Mouse (Mus musculus) kidney, postnatal 0 days (tissue): ENCODE results near the gene Sde2. TPM values are rescaled to one million over a fixed set of nuclear protein-coding genes. Genes with fewer than 3 reads are reported as not detected.

Source experiments
- ATAC-seq: fragments of 200-750 bp; cut with Nextera tagmentation; replicated peaks from 2 replicates; pipeline ENCODE4 v1.8.0; 2017; ENCODE audit warnings: low read depth, moderate number of reproducible peaks, moderate TSS enrichment, moderate library complexity; ENCODE audit not compliant: low FRiP score
- DNase-seq: peaks from one replicate; pipeline ENCODE4 v3.0.0-alpha.2; 2016; ENCODE audit warnings: low spot score
- H3K27ac ChIP-seq: fragments of 300-500 bp; sonication (generic); 2 replicates; pipeline ENCODE4 v1.5.1; 2014; ENCODE audit warnings: mild to moderate bottlenecking
- H3K27me3 ChIP-seq: fragments of 300-500 bp; sonication (generic); 2 replicates; pipeline ENCODE4 v1.6.1; 2014; ENCODE audit warnings: low read length, mixed read lengths; ENCODE audit not compliant: insufficient read depth
- H3K36me3 ChIP-seq: fragments of 300-500 bp; sonication (generic); 2 replicates; pipeline ENCODE4 v1.6.1; 2014; ENCODE audit warnings: low read length, mixed read lengths; ENCODE audit not compliant: insufficient read depth
- H3K4me1 ChIP-seq: fragments of 300-500 bp; sonication (generic); replicated peaks from 2 replicates; pipeline ENCODE4 v1.6.1; 2014; ENCODE audit warnings: antibody characterized with exemption, low read length, mixed read lengths; ENCODE audit not compliant: insufficient read depth
- H3K4me2 ChIP-seq: fragments of 300-500 bp; sonication (generic); 2 replicates; pipeline ENCODE4 v1.6.1; 2014; ENCODE audit warnings: mild to moderate bottlenecking, low read length, moderate library complexity, mixed read lengths
- H3K4me3 ChIP-seq: fragments of 300-500 bp; sonication (generic); replicated peaks from 2 replicates; pipeline ENCODE4 v1.5.1; 2014; ENCODE audit warnings: low read depth, low read length
- H3K9ac ChIP-seq: fragments of 300-500 bp; sonication (generic); 2 replicates; pipeline ENCODE4 v1.6.1; 2014; ENCODE audit warnings: low read depth, low read length
- H3K9me3 ChIP-seq: fragments of 300-500 bp; sonication (generic); replicated peaks from 2 replicates; pipeline ENCODE4 v1.6.1; 2016; ENCODE audit warnings: low read length, inconsistent platforms, mixed read lengths
- CTCF ChIP-seq: IDR thresholded peaks from 2 replicates; pipeline ENCODE4 v1.5.1; 2016; ENCODE audit warnings: antibody characterized with exemption, low read depth, mild to moderate bottlenecking, moderate library complexity
- WGBS: fragments of 180-500 bp; shearing (Covaris S2); extraction: QIAGEN DNeasy Blood & Tissue Kit; methylation state at CpG from one replicate; pipeline ENCODE4 v1.1.7; 2014; 5-methylcytosine and 5-hydroxymethylcytosine counted together
- polyA plus RNA-seq: library from polyadenylated mRNA; unstranded; fragments of >200 nt; fragmentation: Nextera tagmentation; extraction: Ambion mirVana; gene quantifications from 2 replicates; pipeline ENCODE4 v1.2.1, GENCODE M21; 2015

Gene Sde2
- polyA plus RNA-seq: 25.6 and 29.6 TPM in 2 replicates

DNA sequence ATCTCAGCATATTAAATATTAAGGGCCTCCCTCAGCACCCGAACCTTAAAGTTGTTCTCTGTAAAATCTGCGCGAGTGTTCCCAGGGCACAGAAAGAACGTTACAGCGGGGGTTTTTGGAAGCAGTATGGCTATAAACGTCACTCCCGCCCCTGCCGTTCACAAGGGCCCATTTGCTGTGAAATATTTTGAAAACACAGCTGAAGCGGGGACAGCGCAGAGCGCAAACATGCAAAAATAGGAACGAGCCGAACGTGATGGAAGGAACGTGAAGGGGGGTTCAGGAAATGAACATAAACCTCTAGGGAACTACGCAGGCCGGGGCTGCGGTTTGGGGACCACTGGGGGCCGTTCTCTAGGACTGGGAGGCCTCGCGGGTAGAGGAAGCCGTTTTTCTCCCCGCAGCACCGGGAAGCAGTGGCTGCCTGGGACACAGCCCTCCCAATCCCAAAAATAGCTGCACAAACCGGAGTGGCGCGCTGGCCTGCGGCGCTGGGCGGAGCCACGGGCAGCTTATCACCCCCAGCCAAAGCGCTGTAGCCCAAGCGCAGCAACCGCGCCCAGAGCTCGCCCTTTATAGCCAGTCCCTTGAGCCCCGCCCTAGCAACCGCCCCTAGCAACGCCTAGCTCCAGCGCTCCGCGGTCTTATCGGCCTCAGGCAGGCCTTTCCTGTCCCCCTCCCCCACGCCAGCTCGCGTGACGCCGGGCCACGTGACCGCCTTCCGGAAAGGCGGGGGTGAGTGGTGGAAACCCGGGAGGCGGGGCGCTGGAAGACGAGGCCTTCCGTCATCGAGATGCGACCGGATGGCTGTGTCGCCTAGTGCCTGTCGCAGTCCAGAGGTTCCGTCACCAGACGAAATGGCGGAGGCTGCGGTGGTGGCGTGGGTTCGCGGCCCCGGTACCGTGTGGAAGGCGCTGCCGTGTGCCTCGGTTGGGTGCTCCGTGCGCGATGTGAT lies at the start of gene Sde2:
Gene Sde2, plus strand, starts transcription at position 812 of the 955 bp plus-strand sequence.
- H3K27me3 ChIP-seq: no peaks in the 10 kb centered on the region
- H3K9ac ChIP-seq: peak within 1 kb of the TSS; percentile 80
- DNase-seq (peak; percentile 100), ATAC-seq (peak; percentile 99)
- H3K9me3 ChIP-seq: no peaks in the 10 kb centered on the region
- peak within 1 kb of the TSS; percentile 82 for H3K4me2 ChIP-seq
- H3K4me3 ChIP-seq: peak within 1 kb of the TSS; percentile 59
- TF ChIP-seq CTCF: peak; percentile 8; the same call in 1 of the 2 replicates
- peaks cover 19% of the 10 kb centered on the region for H3K4me1 ChIP-seq
- WGBS: under 1% methylated on average over 77 of the region's 77 CpGs
- H3K36me3 ChIP-seq: peaks cover 4% of the 10 kb centered on the region; the same call in 1 of the 2 replicates
- H3K27ac ChIP-seq: peak within 1 kb of the TSS; percentile 96

DNA sequence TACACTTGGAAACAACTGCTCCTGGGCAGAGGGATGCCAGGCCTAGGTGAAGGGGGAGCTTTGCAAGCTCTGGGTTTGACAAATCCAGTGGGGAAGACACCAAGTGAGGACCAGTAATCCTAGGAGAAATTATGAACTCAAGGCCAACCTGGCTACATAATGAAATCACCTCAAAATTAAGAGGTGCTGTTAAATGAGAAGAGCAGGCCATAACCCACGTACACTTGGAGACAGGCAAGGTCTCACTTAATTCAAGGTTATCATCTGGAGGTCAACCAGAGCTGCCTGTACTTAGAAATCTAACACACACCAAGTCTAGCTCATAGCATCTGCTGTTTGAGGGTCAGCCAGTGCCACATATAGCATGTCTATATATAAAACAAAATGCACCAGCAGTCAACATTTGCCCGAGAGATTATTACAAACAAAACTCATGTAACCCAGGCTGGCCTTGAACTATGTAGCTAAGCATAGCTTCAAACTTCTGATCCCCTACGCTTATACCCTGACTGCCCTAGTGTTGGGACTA lies 49.4 kb upstream of the Sde2 start:
- Histone ChIP-seq H3K27ac (no peak overlapping the region), H3K9me3 (no peaks in the 10 kb centered on the region), H3K4me3 (no peak overlapping the region), H3K27me3 (no peaks in the 10 kb centered on the region), H3K4me2 (no peak overlapping the region), H3K4me1 (no peaks in the 10 kb centered on the region), H3K9ac (no peak overlapping the region), H3K36me3 (peaks cover 37% of the 10 kb centered on the region)
- no peak for DNase-seq
- no peak; the same call in 1 of the 2 replicates for ATAC-seq
- no peak for TF ChIP-seq CTCF
- WGBS: 80% methylated on average over 3 of the region's 3 CpGs

DNA sequence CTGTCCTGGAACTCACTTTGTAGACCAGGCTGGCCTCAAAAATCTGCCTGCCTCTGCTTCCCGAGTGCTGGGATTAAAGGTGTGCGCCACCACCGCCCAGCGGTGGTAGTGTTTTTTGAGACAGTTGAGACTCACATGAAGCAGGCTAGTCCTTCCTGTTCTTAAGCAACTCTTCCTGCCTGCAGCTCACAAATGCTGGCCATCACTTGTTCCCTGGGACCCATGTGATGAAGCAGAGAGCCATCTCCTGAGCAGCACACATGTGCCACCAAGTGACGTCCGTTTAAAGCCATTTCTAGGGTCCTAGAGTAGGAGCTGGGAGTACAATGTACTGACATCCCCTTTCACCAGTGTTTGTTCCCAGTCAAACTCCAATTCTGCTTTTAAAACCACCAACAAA lies 47.0 kb upstream of the Sde2 start:
- no peak overlapping the region for H3K27ac ChIP-seq
- H3K4me3 ChIP-seq: no peak overlapping the region
- H3K27me3 ChIP-seq: no peaks in the 10 kb centered on the region
- H3K36me3 ChIP-seq: peaks cover 54% of the 10 kb centered on the region
- TF ChIP-seq CTCF: no peak
- 90% methylated on average over 6 of the region's 6 CpGs for WGBS
- DNase-seq (no peak), ATAC-seq (no peak)
- no peaks in the 10 kb centered on the region for H3K9me3 ChIP-seq
- H3K4me2 ChIP-seq: no peak overlapping the region
- no peaks in the 10 kb centered on the region for H3K4me1 ChIP-seq
- H3K9ac ChIP-seq: no peak overlapping the region

DNA sequence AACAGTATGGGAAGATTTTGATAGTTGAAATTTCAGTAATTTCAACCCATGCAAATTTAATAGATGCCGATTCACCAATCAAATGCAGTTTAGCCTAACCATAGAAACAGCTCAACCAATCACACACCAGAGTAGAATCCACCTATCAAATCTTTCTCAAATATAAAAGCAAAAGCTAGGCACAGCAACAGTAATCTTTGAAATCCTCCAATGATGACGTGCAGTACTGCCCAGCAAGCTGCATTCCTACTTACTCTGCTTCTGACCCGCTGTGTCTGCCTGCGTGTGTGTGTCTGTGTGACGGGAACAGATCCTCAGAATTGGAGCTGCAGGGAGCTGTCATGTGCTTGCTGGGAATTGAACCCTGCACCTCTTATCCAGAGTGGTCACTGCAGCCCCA lies 42.1 kb upstream of the Sde2 start:
- ATAC-seq (no peak), DNase-seq (no peak)
- H3K4me1 ChIP-seq: peaks cover 5% of the 10 kb centered on the region; the same call in 1 of the 2 replicates
- H3K9me3 ChIP-seq: no peaks in the 10 kb centered on the region
- no peak for TF ChIP-seq CTCF
- no peak overlapping the region for H3K27ac ChIP-seq
- 70% methylated on average over 5 of the region's 5 CpGs for WGBS
- no peaks in the 10 kb centered on the region for H3K27me3 ChIP-seq
- H3K4me3 ChIP-seq: no peak overlapping the region
- H3K36me3 ChIP-seq: peaks cover 52% of the 10 kb centered on the region
- H3K9ac ChIP-seq: no peak overlapping the region
- no peak overlapping the region for H3K4me2 ChIP-seq

DNA sequence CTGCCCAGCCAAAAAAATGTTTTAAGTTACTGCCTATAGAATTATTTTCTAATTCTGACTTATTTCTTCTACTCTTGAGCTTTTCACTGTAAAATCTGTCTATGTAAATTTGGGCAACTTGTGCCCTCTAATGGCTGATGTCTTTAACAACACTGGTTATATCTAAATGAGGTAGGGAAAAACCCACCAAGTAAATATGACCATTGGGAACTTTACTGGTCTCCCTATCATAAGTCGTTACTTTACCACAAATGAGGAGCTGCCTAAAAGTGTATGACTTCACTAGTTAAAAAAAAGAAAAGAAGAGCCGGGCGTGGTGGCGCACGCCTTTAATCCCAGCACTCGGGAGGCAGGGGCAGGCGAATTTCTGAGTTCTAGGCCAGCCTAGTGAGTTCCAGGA lies 40.0 kb upstream of the Sde2 start:
- Histone ChIP-seq H3K4me3 (peak overlapping the region; percentile 98), H3K27me3 (no peaks in the 10 kb centered on the region), H3K4me1 (peaks cover 12% of the 10 kb centered on the region; the same call in 1 of the 2 replicates), H3K4me2 (peak overlapping the region; percentile 45), H3K36me3 (peaks cover 31% of the 10 kb centered on the region), H3K9me3 (no peaks in the 10 kb centered on the region), H3K9ac (no peak overlapping the region), H3K27ac (no peak overlapping the region)
- DNase-seq (peak; percentile 81), ATAC-seq (no peak)
- 48% methylated on average over 7 of the region's 7 CpGs for WGBS
- peak; percentile 51; the same call in 1 of the 2 replicates for TF ChIP-seq CTCF
